Mouse (Mus musculus) olfactory bulb, adult 2 months (tissue): ENCODE data around the gene Zfp994. TPM values are rescaled to one million over a fixed set of nuclear protein-coding genes. Genes with fewer than 3 reads are reported as not detected.
"Not testable (repeated sequence)": the region's sequence is repeated elsewhere in the genome, so short reads cannot be mapped to it uniquely, and the experiment has no call there.

Experiments
- H3K27ac ChIP-seq: fragments of 200-500 bp; 2 replicates; pipeline ENCODE4 v1.5.1; 2012; ENCODE audit warnings: low read depth, low read length; ENCODE audit not compliant: insufficient read depth
- H3K4me1 ChIP-seq: fragments of 200-500 bp; 2 replicates; pipeline ENCODE4 v1.6.1; 2012; ENCODE audit warnings: low read length; ENCODE audit not compliant: control insufficient read depth, insufficient read depth
- H3K4me3 ChIP-seq: fragments of 200-500 bp; 2 replicates; pipeline ENCODE4 v1.5.1; 2012; ENCODE audit warnings: mild to moderate bottlenecking, low read depth, low read length, moderate library complexity; ENCODE audit not compliant: insufficient read depth
- POLR2A ChIP-seq: fragments of 200-500 bp; IDR thresholded peaks from 2 replicates; pipeline ENCODE4 v1.6.1; 2012; ENCODE audit warnings: mild to moderate bottlenecking, low read depth, low read length, moderate library complexity; ENCODE audit not compliant: insufficient read depth
- WGBS: fragments of 180-500 bp; shearing (Covaris S2); methylation state at CpG from one replicate; pipeline ENCODE4 v1.1.7; 2018; 5-methylcytosine and 5-hydroxymethylcytosine counted together
- polyA plus RNA-seq: library from polyadenylated mRNA; stranded (reverse); fragments of >200 nt; gene quantifications from 2 replicates; pipeline ENCODE4 v1.2.4, GENCODE M21; 2012; ENCODE audit warnings: low replicate concordance; ENCODE audit not compliant: missing spikeins, insufficient read depth, insufficient read length

Zfp994 gene
- not detected in 2 replicates for polyA plus RNA-seq

- 0 out of 2 replicates have a peak within 1 kb of the TSS, but pooled peaks have one; percentile 51 for H3K27ac ChIP-seq
- not testable (repeated sequence) for H3K4me1 ChIP-seq
- 0 out of 2 replicates have a peak, but pooled peaks have one; percentile 37 for TF ChIP-seq POLR2A
- under 1% methylated on average over 23 of the region's 23 CpGs for WGBS
- H3K4me3 ChIP-seq: peak within 1 kb of the TSS; percentile 70
Measured at GRCm38 (mm10) chr17:22225422-22226012, at the start of gene Zfp994. Gene Zfp994 (minus strand): TSS chr17:22225616.

GRCm38 (mm10) chr17:22230701-22231100 is 5.3 kb upstream of the Zfp994 start:
- WGBS: 71% methylated on average over 19 of the region's 19 CpGs
- H3K27ac ChIP-seq, H3K4me1 ChIP-seq, H3K4me3 ChIP-seq: not testable (repeated sequence)

- H3K27ac ChIP-seq, H3K4me1 ChIP-seq: not testable (repeated sequence)
- peak overlapping the region; percentile 70 for H3K4me3 ChIP-seq
- WGBS: 2% methylated on average over 3 of the region's 3 CpGs
Measured at GRCm38 (mm10) chr17:22225015-22225414, 401 bp downstream of the Zfp994 start.

GRCm38 (mm10) chr17:22165722-22166294 is 59.6 kb downstream of the Zfp994 start, which contains the start of gene Zfp947:
Gene Zfp947 (minus strand): TSS chr17:22166190.
- WGBS: under 1% methylated on average over 16 of the region's 16 CpGs
- H3K4me1 ChIP-seq, H3K27ac ChIP-seq: not testable (repeated sequence)
- H3K4me3 ChIP-seq: peak within 1 kb of the TSS; percentile 54

GRCm38 (mm10) chr17:22165304-22165703 is 60.1 kb downstream of the Zfp994 start:
- not testable (repeated sequence) for H3K27ac ChIP-seq
- 7% methylated on average over 3 of the region's 3 CpGs for WGBS
- peak overlapping the region; percentile 54 for H3K4me3 ChIP-seq

GRCm38 (mm10) chr17:22153951-22154350 is 71.5 kb downstream of the Zfp994 start:
- WGBS: 56% methylated on average over 3 of the region's 4 CpGs
- H3K4me1 ChIP-seq, H3K4me3 ChIP-seq, H3K27ac ChIP-seq: not testable (repeated sequence)

More at GRCm38 (mm10) chr17:22165304-22165703, 60.1 kb downstream of the Zfp994 start:
- not testable (repeated sequence) for H3K4me1 ChIP-seq

Other genes starting within 250 kb of the Zfp994 start
- not detected in 2 replicates for gene Zfp947, start 59.4 kb downstream of the Zfp994 start, polyA plus RNA-seq
- not detected in 2 replicates for gene CT030661.1, start 89.2 kb upstream of the Zfp994 start, polyA plus RNA-seq
- not detected in 2 replicates for gene Zfp944, start 135.8 kb upstream of the Zfp994 start, polyA plus RNA-seq
- not detected in 2 replicates for gene Zfp758, start 135.8 kb upstream of the Zfp994 start, polyA plus RNA-seq
- gene Zfp946, start 198.6 kb upstream of the Zfp994 start, polyA plus RNA-seq: not detected in 2 replicates